Mouse (Mus musculus) embryo, embryonic 10 days (tissue): ENCODE data around the gene Zdhhc19.

Experiments used
- DNase-seq: peaks from one replicate; pipeline ENCODE4 v3.0.0-alpha.2; 2015; ENCODE audit warnings: low spot score

Zdhhc19 gene

GRCm38 (mm10) chr16:32551346-32551747 lies 55.3 kb downstream of the Zdhhc19 start:
- DNase-seq, result peak; percentile 41

- no peak for DNase-seq
These were observed 59.5 kb downstream of the Zdhhc19 start for GRCm38 (mm10) chr16:32555588-32555987.

- DNase-seq, result no peak
These were observed 63.4 kb downstream of the Zdhhc19 start for GRCm38 (mm10) chr16:32559493-32559892.

GRCm38 (mm10) chr16:32563056-32563793 lies 67.2 kb downstream of the Zdhhc19 start:
- no peak for DNase-seq

GRCm38 (mm10) chr16:32567282-32567681 lies 71.2 kb downstream of the Zdhhc19 start:
- DNase-seq, result no peak

- no peak for DNase-seq
These were observed 72.3 kb downstream of the Zdhhc19 start for GRCm38 (mm10) chr16:32568401-32568800.

GRCm38 (mm10) chr16:32570042-32570441 lies 74.0 kb downstream of the Zdhhc19 start:
- DNase-seq, result no peak

GRCm38 (mm10) chr16:32572528-32572927 lies 76.5 kb downstream of the Zdhhc19 start:
- DNase-seq, result no peak

GRCm38 (mm10) chr16:32586482-32586881 lies 90.4 kb downstream of the Zdhhc19 start:
- no peak for DNase-seq

GRCm38 (mm10) chr16:32588568-32588967 lies 92.5 kb downstream of the Zdhhc19 start:
- DNase-seq, result no peak

GRCm38 (mm10) chr16:32591521-32591920 lies 95.5 kb downstream of the Zdhhc19 start:
- DNase-seq, result no peak

GRCm38 (mm10) chr16:32593283-32593805 lies 97.3 kb downstream of the Zdhhc19 start:
- DNase-seq, result no peak

- DNase-seq, result no peak
These were observed 97.9 kb downstream of the Zdhhc19 start for GRCm38 (mm10) chr16:32593916-32594315.

GRCm38 (mm10) chr16:32594701-32595100 lies 98.6 kb downstream of the Zdhhc19 start:
- DNase-seq, result peak; percentile 8

GRCm38 (mm10) chr16:32595142-32595855 lies 99.2 kb downstream of the Zdhhc19 start:
- no peak for DNase-seq

GRCm38 (mm10) chr16:32597909-32598381 lies 101.9 kb downstream of the Zdhhc19 start:
- no peak for DNase-seq

GRCm38 (mm10) chr16:32599151-32599550 lies 103.1 kb downstream of the Zdhhc19 start:
- no peak for DNase-seq

- no peak for DNase-seq
These were observed 106.2 kb downstream of the Zdhhc19 start for GRCm38 (mm10) chr16:32602193-32602685.

- no peak for DNase-seq
These were observed 111.7 kb downstream of the Zdhhc19 start for GRCm38 (mm10) chr16:32607562-32608343.

- no peak for DNase-seq
These were observed 112.3 kb downstream of the Zdhhc19 start for GRCm38 (mm10) chr16:32608344-32608711.

GRCm38 (mm10) chr16:32608712-32609400 lies 112.8 kb downstream of the Zdhhc19 start, which contains the start of gene Tfrc:
Gene Tfrc, plus strand, starts transcription at chr16:32608920.
- DNase-seq, result peak; percentile 99
